Mouse (Mus musculus) liver, embryonic 15.5 days (tissue): ENCODE data around the gene Cdc20b. TPM values are rescaled to one million over a fixed set of nuclear protein-coding genes. Genes with fewer than 3 reads are reported as not detected.

Experiments
- ATAC-seq: fragments of 200-750 bp; cut with Nextera tagmentation; 2 replicates; pipeline ENCODE4 v1.8.0; 2017; ENCODE audit warnings: moderate number of reproducible peaks, mild to moderate bottlenecking, moderate library complexity; ENCODE audit not compliant: insufficient read depth
- H3K27ac ChIP-seq: fragments of 300-500 bp; sonication (generic); replicated peaks from 2 replicates; pipeline ENCODE4 v1.5.1; 2015; ENCODE audit warnings: mild to moderate bottlenecking, inconsistent platforms
- H3K27me3 ChIP-seq: fragments of 300-500 bp; sonication (generic); 2 replicates; pipeline ENCODE4 v1.6.1; 2015; ENCODE audit warnings: mild to moderate bottlenecking, inconsistent platforms
- H3K36me3 ChIP-seq: fragments of 300-500 bp; sonication (generic); replicated peaks from 2 replicates; pipeline ENCODE4 v1.6.1; 2015; ENCODE audit warnings: moderate library complexity, mild to moderate bottlenecking, inconsistent platforms
- H3K4me1 ChIP-seq: fragments of 300-500 bp; sonication (generic); replicated peaks from 2 replicates; pipeline ENCODE4 v1.6.1; 2015; ENCODE audit warnings: inconsistent platforms
- H3K4me2 ChIP-seq: fragments of 300-500 bp; sonication (generic); 2 replicates; pipeline ENCODE4 v1.6.1; 2015; ENCODE audit warnings: moderate library complexity, mild to moderate bottlenecking, inconsistent platforms
- H3K4me3 ChIP-seq: fragments of 300-500 bp; sonication (generic); replicated peaks from 2 replicates; pipeline ENCODE4 v1.5.1; 2015; ENCODE audit warnings: mild to moderate bottlenecking, inconsistent platforms
- H3K9ac ChIP-seq: fragments of 300-500 bp; sonication (generic); 2 replicates; pipeline ENCODE4 v1.6.1; 2015; ENCODE audit warnings: moderate library complexity, mild to moderate bottlenecking, inconsistent platforms
- H3K9me3 ChIP-seq: fragments of 300-500 bp; sonication (generic); replicated peaks from 2 replicates; pipeline ENCODE4 v1.6.1; 2016; ENCODE audit warnings: inconsistent platforms
- WGBS: fragments of 180-500 bp; shearing (Covaris S2); methylation state at CpG from one replicate; pipeline ENCODE4 v1.1.7; 2015; ENCODE audit warnings: mixed read lengths; ENCODE audit not compliant: insufficient replicate concordance; 5-methylcytosine and 5-hydroxymethylcytosine counted together
- polyA plus RNA-seq: library from polyadenylated mRNA; unstranded; fragments of >200 nt; fragmentation: Nextera tagmentation; extraction: Ambion mirVana; gene quantifications from 2 replicates; pipeline ENCODE4 v1.2.1, GENCODE M21; 2015

Cdc20b gene
- polyA plus RNA-seq, 1 experiment from 2014 or later: not detected

DNA sequence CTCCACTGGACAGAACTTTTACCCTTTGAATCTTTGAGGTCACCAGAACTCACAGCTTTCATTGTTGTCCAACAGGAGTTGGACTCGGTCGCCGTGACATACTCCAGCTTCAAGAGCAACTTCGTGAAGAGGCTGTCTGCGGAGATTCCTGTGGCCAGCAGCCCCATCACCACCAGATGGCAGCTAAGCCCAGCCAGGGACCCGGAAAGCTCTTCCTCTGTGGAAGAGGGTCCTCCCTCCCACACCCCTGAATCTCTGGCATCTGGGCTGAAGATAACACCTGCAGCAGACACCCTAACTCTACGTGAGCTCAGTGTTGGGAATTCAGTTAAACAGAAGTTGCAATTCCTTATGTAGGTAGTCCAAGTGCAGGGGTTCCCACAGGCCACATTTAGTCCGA lies 20.9 kb downstream of the Cdc20b start:
- Histone ChIP-seq H3K36me3 (no peaks in the 10 kb centered on the region), H3K27me3 (no peaks in the 10 kb centered on the region), H3K4me1 (no peaks in the 10 kb centered on the region), H3K9ac (no peak overlapping the region), H3K27ac (no peak overlapping the region), H3K9me3 (peaks cover 5% of the 10 kb centered on the region; the same call in 1 of the 2 replicates), H3K4me2 (no peak overlapping the region), H3K4me3 (no peak overlapping the region)
- 49% methylated on average over 8 of the region's 8 CpGs for WGBS
- ATAC-seq: no peak

DNA sequence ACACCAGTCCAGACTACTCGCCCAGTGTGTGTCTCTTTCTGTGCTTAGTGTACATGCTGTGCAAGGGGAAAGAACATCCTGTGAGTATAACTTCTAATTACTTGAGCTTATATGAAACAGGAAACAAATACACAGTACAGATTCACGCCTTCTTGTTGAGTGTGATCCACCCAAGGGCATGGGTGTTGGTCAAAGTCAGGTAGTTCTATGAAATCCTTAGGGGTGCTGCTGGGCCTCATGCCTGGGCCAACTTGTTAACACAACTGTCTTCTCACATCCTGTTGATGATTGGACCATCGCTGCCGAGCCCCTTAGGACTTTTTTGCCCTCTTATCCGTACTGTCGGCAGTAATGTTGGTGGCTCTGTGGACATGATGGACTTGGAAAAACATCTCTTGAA lies 26.8 kb downstream of the Cdc20b start:
- Histone ChIP-seq H3K36me3 (no peaks in the 10 kb centered on the region), H3K27ac (no peak overlapping the region), H3K4me2 (no peak overlapping the region), H3K27me3 (no peaks in the 10 kb centered on the region), H3K4me3 (no peak overlapping the region), H3K9me3 (0 out of 2 replicates have a peak, but pooled peaks cover under 1% of the 10 kb centered on the region), H3K4me1 (no peaks in the 10 kb centered on the region), H3K9ac (no peak overlapping the region)
- WGBS: 72% methylated on average over 6 of the region's 6 CpGs
- ATAC-seq: no peak

DNA sequence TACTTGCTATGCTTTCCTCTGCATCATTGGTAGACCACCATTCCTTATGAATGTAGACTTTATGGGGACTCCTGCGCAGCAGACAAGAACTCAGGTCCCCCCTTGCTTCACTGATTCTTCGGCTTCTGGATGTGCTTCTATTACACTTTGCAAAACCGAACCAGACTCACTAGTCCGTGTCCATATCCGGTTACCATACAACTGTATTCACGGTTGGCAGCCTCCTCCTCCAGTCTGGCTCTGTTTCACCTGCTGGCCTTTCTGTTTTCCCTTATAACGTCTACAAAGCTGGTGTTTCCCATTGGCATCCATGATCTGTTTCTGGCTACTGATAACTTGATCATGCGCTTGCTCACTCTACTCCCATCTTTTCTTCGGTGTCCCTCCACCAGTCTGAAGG lies 29.6 kb downstream of the Cdc20b start:
- H3K4me2 ChIP-seq: no peak overlapping the region
- no peaks in the 10 kb centered on the region for H3K4me1 ChIP-seq
- no peak overlapping the region for H3K27ac ChIP-seq
- H3K36me3 ChIP-seq: no peaks in the 10 kb centered on the region
- no peak for ATAC-seq
- H3K4me3 ChIP-seq: no peak overlapping the region
- WGBS: 68% methylated on average over 9 of the region's 9 CpGs
- H3K9ac ChIP-seq: no peak overlapping the region
- no peaks in the 10 kb centered on the region for H3K9me3 ChIP-seq
- H3K27me3 ChIP-seq: no peaks in the 10 kb centered on the region

DNA sequence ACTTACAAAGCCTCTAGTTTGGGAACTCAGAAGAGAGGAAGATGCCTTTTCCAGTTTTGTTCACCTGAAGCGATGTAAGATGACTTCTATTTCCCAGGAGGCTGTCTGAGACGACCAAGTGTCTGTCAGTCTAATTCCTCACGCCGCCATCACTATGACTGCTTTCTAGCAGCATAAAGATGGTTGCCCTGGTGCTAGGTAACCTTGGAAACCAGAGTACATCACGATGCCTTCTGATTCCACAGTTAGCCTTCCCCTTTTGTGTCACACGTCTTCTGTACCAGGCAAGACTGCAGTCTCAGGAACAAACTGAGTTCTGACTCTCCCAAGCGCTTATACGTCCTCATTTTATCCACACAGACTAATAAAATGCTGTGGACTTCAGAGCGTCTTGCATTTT lies 44.1 kb downstream of the Cdc20b start:
- WGBS: 62% methylated on average over 9 of the region's 9 CpGs
- H3K4me3 ChIP-seq: no peak overlapping the region
- no peak overlapping the region for H3K4me2 ChIP-seq
- no peak overlapping the region for H3K27ac ChIP-seq
- H3K9me3 ChIP-seq: no peaks in the 10 kb centered on the region
- H3K36me3 ChIP-seq: no peaks in the 10 kb centered on the region
- no peak for ATAC-seq
- H3K9ac ChIP-seq: no peak overlapping the region
- H3K27me3 ChIP-seq: no peaks in the 10 kb centered on the region
- no peaks in the 10 kb centered on the region for H3K4me1 ChIP-seq

DNA sequence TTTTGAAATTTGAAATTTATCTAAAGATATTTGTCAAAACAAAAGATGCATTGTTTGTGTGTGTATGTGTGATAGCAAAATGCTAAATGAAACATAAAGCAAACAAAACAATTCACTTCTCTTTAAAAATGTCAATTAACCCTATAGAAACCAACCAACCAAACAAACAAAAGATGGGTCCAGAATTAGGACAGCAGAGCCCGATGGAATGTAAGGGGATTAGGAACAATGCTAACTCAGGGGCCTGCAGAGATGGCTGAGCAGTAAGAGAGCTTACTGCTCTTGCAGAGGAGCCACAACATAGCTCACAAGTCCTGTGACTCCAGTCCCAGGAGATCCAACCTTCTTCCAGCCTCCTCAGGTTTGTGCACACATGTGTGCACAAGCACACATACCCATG lies 47.2 kb downstream of the Cdc20b start:
- ATAC-seq: no peak
- H3K27me3 ChIP-seq: no peaks in the 10 kb centered on the region
- 50% methylated on average over 1 of the region's 1 CpGs for WGBS
- H3K9ac ChIP-seq: no peak overlapping the region
- no peak overlapping the region for H3K4me2 ChIP-seq
- no peaks in the 10 kb centered on the region for H3K36me3 ChIP-seq
- no peaks in the 10 kb centered on the region for H3K4me1 ChIP-seq
- H3K27ac ChIP-seq: no peak overlapping the region
- no peak overlapping the region for H3K4me3 ChIP-seq
- H3K9me3 ChIP-seq: no peaks in the 10 kb centered on the region

DNA sequence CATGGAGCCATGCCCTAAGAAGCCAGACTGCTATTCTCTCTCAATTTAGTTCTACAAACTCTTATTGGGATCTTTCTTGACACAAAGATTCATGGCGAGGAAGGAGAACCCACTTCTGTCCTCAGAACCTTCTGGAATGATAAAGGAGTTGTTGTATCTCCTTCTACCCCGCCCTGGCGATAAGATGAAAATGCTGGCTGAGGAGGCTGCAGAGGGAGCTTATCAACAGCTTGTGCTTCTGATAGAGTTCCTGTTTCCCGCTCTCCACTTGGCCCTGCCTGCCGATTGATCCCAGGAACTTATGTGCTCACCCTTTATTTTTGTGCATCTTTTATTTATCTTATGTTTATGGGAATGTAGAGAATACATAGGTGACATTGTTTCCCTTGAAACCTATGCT lies 49.8 kb downstream of the Cdc20b start:
- Histone ChIP-seq H3K36me3 (no peaks in the 10 kb centered on the region), H3K9ac (no peak overlapping the region), H3K4me1 (no peaks in the 10 kb centered on the region), H3K27ac (no peak overlapping the region), H3K4me2 (no peak overlapping the region), H3K27me3 (no peaks in the 10 kb centered on the region), H3K9me3 (no peaks in the 10 kb centered on the region), H3K4me3 (no peak overlapping the region)
- ATAC-seq: no peak
- WGBS: 18% methylated on average over 5 of the region's 5 CpGs

DNA sequence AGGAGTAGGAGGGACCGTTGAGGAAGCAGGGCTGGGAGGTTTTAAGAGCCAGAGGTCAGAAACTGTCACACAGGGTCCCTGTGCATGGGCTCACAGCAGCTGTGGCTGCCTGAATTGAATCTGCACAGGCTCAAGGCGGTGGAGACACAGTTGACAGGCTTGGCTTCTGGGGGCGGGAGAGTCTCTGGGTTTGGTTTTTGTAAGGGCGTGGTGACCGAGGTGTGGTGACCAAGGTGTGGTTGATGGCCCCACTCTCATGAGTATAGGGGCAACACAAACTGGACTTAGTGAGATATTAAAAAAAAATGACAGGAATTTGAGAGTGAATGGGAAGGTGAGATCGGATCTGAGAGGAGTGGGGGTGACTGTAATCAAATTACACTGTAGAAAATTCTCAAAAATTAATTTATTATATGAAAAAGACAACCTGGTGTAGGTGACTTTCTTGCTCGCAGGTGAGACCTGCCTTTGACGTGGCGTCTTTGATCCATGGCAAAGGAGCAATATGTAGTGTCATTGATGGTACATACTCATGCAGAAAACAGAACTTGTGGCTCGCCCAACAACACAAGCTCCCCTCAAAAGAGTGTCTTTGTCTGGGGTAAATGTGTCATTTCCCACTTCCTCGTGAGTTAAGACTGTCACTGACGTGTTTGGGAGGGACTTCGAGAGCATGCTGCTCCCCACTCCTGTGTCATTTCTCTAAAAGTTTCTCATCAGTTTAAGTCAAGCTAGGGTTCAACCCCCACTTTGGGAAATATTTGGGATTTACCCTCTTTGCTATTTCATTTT lies 52.5 kb downstream of the Cdc20b start:
- Histone ChIP-seq H3K36me3 (no peaks in the 10 kb centered on the region), H3K4me2 (no peak overlapping the region), H3K9ac (no peak overlapping the region), H3K27me3 (no peaks in the 10 kb centered on the region; the same call in 1 of the 2 replicates), H3K9me3 (no peaks in the 10 kb centered on the region), H3K4me1 (no peaks in the 10 kb centered on the region), H3K27ac (no peak overlapping the region), H3K4me3 (no peak overlapping the region)
- 51% methylated on average over 13 of the region's 13 CpGs for whole genome bisulfite sequencing
- ATAC-seq: no peak

DNA sequence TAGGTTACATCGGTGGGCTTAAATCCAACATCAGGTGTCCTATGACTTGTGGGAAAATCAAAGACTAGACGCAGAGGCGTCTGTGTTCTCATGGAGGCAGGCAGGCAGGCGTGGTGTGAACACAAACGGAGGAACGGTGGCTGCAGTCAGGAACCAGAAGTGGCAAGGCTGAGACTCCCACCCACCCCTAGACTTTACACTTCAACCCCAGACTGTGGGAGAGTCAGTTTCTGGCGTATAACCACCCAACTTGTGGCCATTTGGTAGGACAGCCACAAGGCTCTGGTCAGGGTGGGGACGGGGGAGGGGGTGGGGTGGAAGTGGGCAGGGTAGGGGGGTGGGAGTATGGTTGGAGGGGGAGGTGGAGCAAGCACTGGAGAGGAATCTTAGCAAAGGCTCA lies 55.6 kb downstream of the Cdc20b start:
- H3K9me3 ChIP-seq: no peaks in the 10 kb centered on the region

DNA sequence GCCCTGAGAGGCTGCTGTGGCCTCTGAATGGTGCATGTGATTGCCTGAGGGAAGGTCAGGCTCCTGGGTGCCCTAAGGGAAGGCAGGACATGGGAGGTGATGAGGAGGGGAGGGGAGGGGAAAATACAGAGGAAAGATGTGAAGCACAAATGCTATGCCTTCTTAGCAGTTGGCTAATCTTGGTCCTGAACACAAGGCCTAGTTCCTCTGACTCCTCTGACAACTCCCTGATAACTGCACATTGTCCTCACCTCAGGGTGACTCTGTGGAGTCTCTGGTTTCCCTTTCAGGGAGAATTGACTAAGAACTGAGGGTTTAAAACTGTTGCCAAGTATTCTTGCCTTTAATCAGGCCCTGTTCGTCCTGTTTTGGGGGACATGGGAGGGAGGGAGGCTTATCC lies 59.7 kb downstream of the Cdc20b start:
- no peak overlapping the region for H3K27ac ChIP-seq
- H3K4me1 ChIP-seq: no peaks in the 10 kb centered on the region
- H3K4me2 ChIP-seq: no peak overlapping the region
- no peaks in the 10 kb centered on the region for H3K9me3 ChIP-seq
- WGBS: 50% methylated on average over 1 of the region's 1 CpGs
- H3K9ac ChIP-seq: no peak overlapping the region
- no peaks in the 10 kb centered on the region for H3K36me3 ChIP-seq
- H3K27me3 ChIP-seq: no peaks in the 10 kb centered on the region; the same call in 1 of the 2 replicates
- no peak overlapping the region for H3K4me3 ChIP-seq
- ATAC-seq: no peak

More for the DNA sequence above, 55.6 kb downstream of the Cdc20b start:
- no peaks in the 10 kb centered on the region for H3K4me1 ChIP-seq
- no peak overlapping the region for H3K27ac ChIP-seq
- H3K9ac ChIP-seq: no peak overlapping the region
- H3K27me3 ChIP-seq: no peaks in the 10 kb centered on the region; the same call in 1 of the 2 replicates
- no peaks in the 10 kb centered on the region for H3K36me3 ChIP-seq
- no peak for ATAC-seq
- H3K4me3 ChIP-seq: no peak overlapping the region
- no peak overlapping the region for H3K4me2 ChIP-seq
- WGBS: 59% methylated on average over 8 of the region's 8 CpGs

DNA sequence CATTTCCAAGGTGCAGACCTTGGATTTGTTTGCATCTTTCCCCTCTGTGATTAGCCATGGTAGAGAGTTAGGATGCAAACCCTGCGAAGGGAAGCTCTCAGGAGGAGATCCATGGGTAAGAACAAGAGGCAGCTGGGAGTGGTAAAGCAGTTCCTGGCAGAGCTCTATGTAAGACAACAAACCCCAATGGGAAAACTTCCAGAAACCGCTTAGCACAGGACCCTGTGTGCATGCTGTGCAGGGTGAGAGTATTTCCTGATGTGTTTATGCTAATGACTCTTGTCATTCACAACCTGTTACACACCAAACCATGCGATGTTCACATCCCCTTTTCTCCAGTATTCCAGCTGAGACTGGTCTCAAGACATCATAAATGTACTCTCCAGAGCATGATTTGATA lies 62.1 kb downstream of the Cdc20b start:
- 52% methylated on average over 3 of the region's 3 CpGs for WGBS
- ATAC-seq: no peak
- Histone ChIP-seq H3K4me1 (no peaks in the 10 kb centered on the region), H3K36me3 (no peaks in the 10 kb centered on the region), H3K9me3 (no peaks in the 10 kb centered on the region), H3K27ac (no peak overlapping the region), H3K9ac (no peak overlapping the region), H3K4me2 (no peak overlapping the region), H3K27me3 (no peaks in the 10 kb centered on the region), H3K4me3 (no peak overlapping the region)

DNA sequence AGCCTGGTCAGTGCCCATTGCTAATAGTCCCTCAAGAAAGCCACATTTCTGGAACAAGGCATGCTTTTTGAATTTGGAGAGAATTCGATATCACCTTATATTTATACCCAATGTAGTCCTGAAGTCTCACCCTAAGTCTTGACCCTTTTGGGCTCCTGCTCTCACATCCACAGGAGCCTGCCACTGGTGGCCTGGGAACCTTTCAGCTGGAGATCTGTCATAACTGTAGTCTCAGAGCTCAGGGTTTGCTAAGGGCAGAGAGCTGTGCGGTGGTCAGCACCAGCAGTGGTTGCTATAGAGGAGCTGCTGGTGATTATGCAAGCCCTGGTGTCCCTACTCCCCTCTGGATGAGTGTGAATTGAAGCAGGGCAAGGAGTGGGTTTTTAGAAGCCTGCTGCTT lies 63.5 kb downstream of the Cdc20b start:
- ATAC-seq: no peak
- Histone ChIP-seq H3K36me3 (no peaks in the 10 kb centered on the region), H3K9me3 (no peaks in the 10 kb centered on the region), H3K9ac (no peak overlapping the region), H3K27me3 (no peaks in the 10 kb centered on the region), H3K4me2 (no peak overlapping the region), H3K4me1 (no peaks in the 10 kb centered on the region), H3K27ac (no peak overlapping the region), H3K4me3 (no peak overlapping the region)
- 61% methylated on average over 2 of the region's 2 CpGs for WGBS

DNA sequence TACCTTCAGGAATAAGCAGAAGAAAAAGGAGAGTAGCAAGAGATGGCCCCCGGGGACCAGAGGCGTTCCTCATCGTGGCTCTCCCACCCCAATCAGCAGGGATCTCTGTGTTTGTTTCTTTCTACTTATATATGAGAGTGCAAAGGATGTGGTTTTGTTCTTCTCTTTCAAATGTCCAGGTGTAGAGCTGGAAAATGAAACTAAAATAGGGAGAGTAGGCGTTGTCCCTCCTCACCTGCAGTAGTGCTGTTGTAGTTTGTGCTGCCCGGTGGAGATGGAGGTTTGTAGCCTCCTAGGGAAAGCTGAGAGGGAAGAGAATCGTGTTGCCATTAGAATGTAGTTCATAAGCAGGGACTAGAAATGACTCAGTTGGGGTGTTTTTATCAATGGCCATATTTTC lies 66.0 kb downstream of the Cdc20b start, which contains the start of gene Gzma:
TSS of gene Gzma (minus strand) at position 103 of the 400 bp plus-strand sequence.
- H3K9me3 ChIP-seq: no peaks in the 10 kb centered on the region
- no peak within 1 kb of the TSS for H3K4me2 ChIP-seq
- no peaks in the 10 kb centered on the region for H3K36me3 ChIP-seq
- 65% methylated on average over 6 of the region's 6 CpGs for WGBS
- H3K4me3 ChIP-seq: no peak within 1 kb of the TSS
- no peak for ATAC-seq
- H3K27ac ChIP-seq: no peak within 1 kb of the TSS
- H3K9ac ChIP-seq: no peak within 1 kb of the TSS
- no peaks in the 10 kb centered on the region for H3K27me3 ChIP-seq
- H3K4me1 ChIP-seq: no peaks in the 10 kb centered on the region
